Mouse (Mus musculus): ENCODE data around the gene Hist2h2aa2. TPM values are rescaled to one million over a fixed set of nuclear protein-coding genes. Genes with fewer than 3 reads are reported as not detected.
A peak's percentile ranks its signal among the peaks of the same experiment; 100 is the strongest.
"Not testable (repeated sequence)": the region's sequence is repeated elsewhere in the genome, so short reads cannot be mapped to it uniquely, and the experiment has no call there.

Hist2h2aa2 gene
- polyA plus RNA-seq, 1 experiment from 2014 or later = 54.1 TPM

DNA sequence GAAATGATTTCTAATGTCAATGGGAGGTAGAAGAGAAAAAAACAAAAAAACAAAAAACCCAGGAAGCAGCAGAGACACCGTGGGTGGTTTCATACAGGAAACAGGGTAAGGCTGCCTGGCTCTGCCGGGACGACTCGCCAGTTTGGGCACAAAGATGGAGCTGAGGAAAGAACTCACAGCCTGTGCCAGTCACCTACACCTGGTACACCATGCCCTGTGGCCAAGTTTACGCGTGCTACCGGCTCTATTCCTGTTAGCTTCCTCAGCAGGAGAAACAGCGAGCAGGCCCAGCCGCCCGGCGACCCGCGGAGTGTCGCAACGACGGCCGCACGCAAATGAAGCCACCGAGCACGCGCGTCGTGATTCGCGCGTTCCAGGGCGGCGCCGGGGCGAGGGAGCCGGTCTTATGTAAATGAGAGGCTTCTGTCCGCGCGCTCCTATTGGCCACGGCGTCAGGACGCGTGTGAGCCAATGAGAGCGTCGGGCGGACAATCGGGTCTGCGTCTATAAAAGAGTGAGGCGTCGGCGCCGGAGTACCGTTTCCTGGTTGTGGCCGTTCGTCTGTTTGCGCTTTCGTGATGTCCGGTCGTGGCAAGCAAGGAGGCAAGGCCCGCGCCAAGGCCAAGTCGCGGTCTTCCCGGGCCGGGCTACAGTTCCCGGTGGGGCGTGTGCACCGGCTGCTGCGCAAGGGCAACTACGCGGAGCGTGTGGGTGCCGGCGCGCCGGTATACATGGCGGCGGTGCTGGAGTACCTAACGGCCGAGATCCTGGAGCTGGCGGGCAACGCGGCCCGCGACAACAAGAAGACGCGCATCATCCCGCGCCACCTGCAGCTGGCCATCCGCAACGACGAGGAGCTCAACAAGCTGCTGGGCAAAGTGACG, 5.2 kb upstream of the Hist2h2aa2 start, which contains the start of gene Hist2h2aa1:
Gene Hist2h2aa1 (plus strand): TSS at position 495 of the 884 bp plus-strand sequence.
- Histone ChIP-seq H3K27ac (ENCODE audit: low read length) (peak within 1 kb of the TSS; percentile 98), H3K4me3 (ENCODE audit: low read depth, low read length) (peak within 1 kb of the TSS; percentile 43), H3K9ac (replicated peaks; ENCODE audit: low read depth, low read length) (peak within 1 kb of the TSS; percentile 78), H3K4me2 (replicated peaks; ENCODE audit: low read depth, low read length) (peak within 1 kb of the TSS; percentile 60), H3K4me1 (ENCODE audit: control insufficient read depth, insufficient read depth, low read length) (peaks cover 16% of the 10 kb centered on the region; the same call in 1 of the 2 replicates)
- ATAC-seq (ENCODE audit: insufficient number of reproducible peaks, insufficient read depth, low FRiP score, low read depth) = peak; percentile 90
- not testable (repeated sequence) for H3K27me3 ChIP-seq (ENCODE audit: control insufficient read depth, insufficient read depth, low read length); H3K9me3 ChIP-seq (ENCODE audit: control insufficient read depth, low read depth, low read length); H3K36me3 ChIP-seq (ENCODE audit: control insufficient read depth, insufficient read depth, low read length)
- WGBS = under 1% methylated on average over 21 of the region's 88 CpGs

DNA sequence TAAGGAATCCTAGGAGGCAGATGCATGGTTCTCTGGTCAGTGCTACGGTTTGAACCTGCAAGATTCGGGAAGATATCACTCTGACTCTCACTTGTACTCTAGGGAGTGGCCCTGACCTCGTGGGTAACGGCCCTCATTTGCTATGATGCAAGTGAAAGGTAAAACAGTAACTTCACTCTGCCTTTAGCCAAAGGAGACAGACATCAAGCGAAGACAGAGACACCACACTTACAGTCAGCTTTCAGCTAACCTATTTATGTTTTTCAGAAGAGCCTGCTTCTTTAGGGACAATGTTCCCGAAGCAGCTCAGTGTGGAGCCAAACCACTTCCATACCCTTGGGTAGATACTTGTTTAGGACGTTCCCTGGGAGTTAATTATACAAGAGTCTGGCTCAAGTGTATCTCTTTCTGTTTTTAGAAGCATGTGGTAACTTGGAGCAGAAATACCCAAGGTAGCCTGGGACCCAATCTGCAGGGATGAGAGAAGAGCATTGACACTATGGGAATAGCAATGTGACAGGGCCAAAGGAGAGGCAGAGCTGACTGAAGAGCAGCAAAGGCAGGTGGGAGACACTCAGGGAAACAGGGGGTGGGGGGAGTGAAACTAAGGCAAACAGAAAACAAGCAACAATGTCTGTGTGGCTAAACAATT, 4.0 kb upstream of the Hist2h2aa2 start:
- Histone ChIP-seq H3K27me3 (ENCODE audit: control insufficient read depth, insufficient read depth, low read length) (no peaks in the 10 kb centered on the region), H3K4me2 (replicated peaks; ENCODE audit: low read depth, low read length) (peak overlapping the region; percentile 60), H3K4me1 (ENCODE audit: control insufficient read depth, insufficient read depth, low read length) (peaks cover 16% of the 10 kb centered on the region; the same call in 1 of the 2 replicates), H3K36me3 (ENCODE audit: control insufficient read depth, insufficient read depth, low read length) (no peaks in the 10 kb centered on the region), H3K9ac (replicated peaks; ENCODE audit: low read depth, low read length) (peak overlapping the region; percentile 78; the same call in 1 of the 2 replicates), H3K4me3 (ENCODE audit: low read depth, low read length) (peak overlapping the region; percentile 43; the same call in 1 of the 2 replicates), H3K9me3 (ENCODE audit: control insufficient read depth, low read depth, low read length) (no peaks in the 10 kb centered on the region), H3K27ac (ENCODE audit: low read length) (peak overlapping the region; percentile 98; the same call in 1 of the 2 replicates)
- ATAC-seq (ENCODE audit: insufficient number of reproducible peaks, insufficient read depth, low FRiP score, low read depth) = no peak
- WGBS = 71% methylated on average over 7 of the region's 7 CpGs

GRCm38 (mm10) chr3:96240799-96241197, 722 bp upstream of the Hist2h2aa2 start:
- H3K4me1 ChIP-seq (ENCODE audit: control insufficient read depth, insufficient read depth, low read length) = peaks cover 18% of the 10 kb centered on the region
- peak overlapping the region; percentile 84 for H3K27ac ChIP-seq (ENCODE audit: low read length)
- H3K36me3 ChIP-seq (ENCODE audit: control insufficient read depth, insufficient read depth, low read length) = no peaks in the 10 kb centered on the region
- H3K4me3 ChIP-seq (ENCODE audit: low read depth, low read length) = peak overlapping the region; percentile 4; the same call in 1 of the 2 replicates
- WGBS = 77% methylated on average over 9 of the region's 9 CpGs
- no peaks in the 10 kb centered on the region for H3K27me3 ChIP-seq (ENCODE audit: control insufficient read depth, insufficient read depth, low read length)
- H3K9me3 ChIP-seq (ENCODE audit: control insufficient read depth, low read depth, low read length) = no peaks in the 10 kb centered on the region
- H3K4me2 ChIP-seq (replicated peaks; ENCODE audit: low read depth, low read length) = peak overlapping the region; percentile 30
- H3K9ac ChIP-seq (replicated peaks; ENCODE audit: low read depth, low read length) = peak overlapping the region; percentile 31; the same call in 1 of the 2 replicates
- no peak for ATAC-seq (ENCODE audit: insufficient number of reproducible peaks, insufficient read depth, low FRiP score, low read depth)

- WGBS = under 1% methylated on average over 10 of the region's 68 CpGs
- H3K4me3 ChIP-seq (ENCODE audit: low read depth, low read length) = peak within 1 kb of the TSS; percentile 32
- peak within 1 kb of the TSS; percentile 59 for H3K4me2 ChIP-seq (replicated peaks; ENCODE audit: low read depth, low read length)
- peak; percentile 93 for ATAC-seq (ENCODE audit: insufficient number of reproducible peaks, insufficient read depth, low FRiP score, low read depth)
- H3K27me3 ChIP-seq (ENCODE audit: control insufficient read depth, insufficient read depth, low read length); H3K9me3 ChIP-seq (ENCODE audit: control insufficient read depth, low read depth, low read length); H3K36me3 ChIP-seq (ENCODE audit: control insufficient read depth, insufficient read depth, low read length): not testable (repeated sequence)
- H3K4me1 ChIP-seq (ENCODE audit: control insufficient read depth, insufficient read depth, low read length) = peaks cover 15% of the 10 kb centered on the region
- H3K27ac ChIP-seq (ENCODE audit: low read length) = peak within 1 kb of the TSS; percentile 61
- peak within 1 kb of the TSS; percentile 65 for H3K9ac ChIP-seq (replicated peaks; ENCODE audit: low read depth, low read length)
Observed at GRCm38 (mm10) chr3:96238954-96239793, 902 bp downstream of the Hist2h2aa2 start, which contains the start of gene Hist2h3c2. Gene Hist2h3c2, minus strand, starts transcription at chr3:96239127.

GRCm38 (mm10) chr3:96237904-96238511, 2.1 kb downstream of the Hist2h2aa2 start:
- Histone ChIP-seq H3K36me3 (ENCODE audit: control insufficient read depth, insufficient read depth, low read length) (no peaks in the 10 kb centered on the region), H3K4me1 (ENCODE audit: control insufficient read depth, insufficient read depth, low read length) (peaks cover 9% of the 10 kb centered on the region), H3K27me3 (ENCODE audit: control insufficient read depth, insufficient read depth, low read length) (no peaks in the 10 kb centered on the region), H3K27ac (ENCODE audit: low read length) (peak overlapping the region; percentile 59), H3K9me3 (ENCODE audit: control insufficient read depth, low read depth, low read length) (no peaks in the 10 kb centered on the region), H3K4me3 (ENCODE audit: low read depth, low read length) (peak overlapping the region; percentile 32), H3K9ac (replicated peaks; ENCODE audit: low read depth, low read length) (peak overlapping the region; percentile 65), H3K4me2 (replicated peaks; ENCODE audit: low read depth, low read length) (peak overlapping the region; percentile 59)
- ATAC-seq (ENCODE audit: insufficient number of reproducible peaks, insufficient read depth, low FRiP score, low read depth) = no peak
- WGBS = 1% methylated on average over 12 of the region's 12 CpGs

- Histone ChIP-seq H3K9me3 (ENCODE audit: control insufficient read depth, low read depth, low read length) (no peaks in the 10 kb centered on the region), H3K4me2 (replicated peaks; ENCODE audit: low read depth, low read length) (peak overlapping the region; percentile 59), H3K36me3 (ENCODE audit: control insufficient read depth, insufficient read depth, low read length) (no peaks in the 10 kb centered on the region), H3K27ac (ENCODE audit: low read length) (peak overlapping the region; percentile 59), H3K4me3 (ENCODE audit: low read depth, low read length) (peak overlapping the region; percentile 32), H3K27me3 (ENCODE audit: control insufficient read depth, insufficient read depth, low read length) (no peaks in the 10 kb centered on the region), H3K4me1 (ENCODE audit: control insufficient read depth, insufficient read depth, low read length) (peaks cover 9% of the 10 kb centered on the region), H3K9ac (replicated peaks; ENCODE audit: low read depth, low read length) (peak overlapping the region; percentile 65)
- WGBS = 16% methylated on average over 7 of the region's 7 CpGs
- ATAC-seq (ENCODE audit: insufficient number of reproducible peaks, insufficient read depth, low FRiP score, low read depth) = no peak
Observed at GRCm38 (mm10) chr3:96237335-96237903, 2.7 kb downstream of the Hist2h2aa2 start.

DNA sequence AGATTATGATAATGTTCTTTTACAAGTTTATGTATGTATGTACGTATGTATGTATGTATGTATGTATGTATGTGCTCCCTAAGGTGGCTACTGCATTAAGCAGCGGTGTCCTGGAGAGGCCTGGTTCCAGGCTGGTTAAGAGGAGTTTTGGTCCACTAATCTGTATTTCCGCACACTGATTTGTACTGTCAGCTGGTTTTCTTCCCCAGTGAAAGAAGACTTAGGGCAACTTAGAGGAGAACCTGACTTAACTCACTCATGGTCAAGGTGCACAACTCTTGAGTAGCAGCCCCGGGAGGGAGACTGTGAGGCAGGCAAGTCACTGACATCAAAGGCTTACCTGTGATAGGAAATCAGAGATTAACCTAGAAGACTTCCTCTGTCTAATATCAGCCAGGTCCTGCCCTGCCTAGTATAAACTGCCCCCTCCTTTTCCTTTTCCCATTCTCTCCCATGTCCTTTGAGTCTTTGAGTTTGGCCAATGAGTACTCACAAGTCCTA, 3.2 kb downstream of the Hist2h2aa2 start:
- Histone ChIP-seq H3K4me2 (replicated peaks; ENCODE audit: low read depth, low read length) (peak overlapping the region; percentile 59), H3K4me1 (ENCODE audit: control insufficient read depth, insufficient read depth, low read length) (peaks cover 9% of the 10 kb centered on the region), H3K9me3 (ENCODE audit: control insufficient read depth, low read depth, low read length) (no peaks in the 10 kb centered on the region), H3K36me3 (ENCODE audit: control insufficient read depth, insufficient read depth, low read length) (no peaks in the 10 kb centered on the region), H3K4me3 (ENCODE audit: low read depth, low read length) (peak overlapping the region; percentile 32), H3K27me3 (ENCODE audit: control insufficient read depth, insufficient read depth, low read length) (no peaks in the 10 kb centered on the region), H3K9ac (replicated peaks; ENCODE audit: low read depth, low read length) (peak overlapping the region; percentile 65; the same call in 1 of the 2 replicates), H3K27ac (ENCODE audit: low read length) (peak overlapping the region; percentile 59; the same call in 1 of the 2 replicates)
- 68% methylated on average over 4 of the region's 4 CpGs for WGBS
- ATAC-seq (ENCODE audit: insufficient number of reproducible peaks, insufficient read depth, low FRiP score, low read depth) = no peak
